Mouse (Mus musculus) hindbrain, postnatal 0 days (tissue): ENCODE data around the gene Tbc1d30. TPM values are rescaled to one million over a fixed set of nuclear protein-coding genes. Genes with fewer than 3 reads are reported as not detected.
A peak's percentile ranks its signal among the peaks of the same experiment; 100 is the strongest.

Experiments
- ATAC-seq: fragments of 200-750 bp; cut with Nextera tagmentation; 2 replicates; pipeline ENCODE4 v1.8.0; 2017; ENCODE audit warnings: mild to moderate bottlenecking, moderate TSS enrichment, moderate library complexity
- DNase-seq: peaks from one replicate; pipeline ENCODE4 v3.0.0-alpha.2; 2015; ENCODE audit warnings: low spot score
- H3K27ac ChIP-seq: fragments of 300-500 bp; sonication (generic); 2 replicates; pipeline ENCODE4 v1.5.1; 2014; ENCODE audit warnings: mild to moderate bottlenecking
- H3K27me3 ChIP-seq: fragments of 300-500 bp; sonication (generic); 2 replicates; pipeline ENCODE4 v1.6.1; 2014; ENCODE audit warnings: low read length, mixed read lengths; ENCODE audit not compliant: insufficient read depth
- H3K36me3 ChIP-seq: fragments of 300-500 bp; sonication (generic); 2 replicates; pipeline ENCODE4 v1.6.1; 2014; ENCODE audit warnings: low read length, mixed read lengths; ENCODE audit not compliant: insufficient read depth
- H3K4me1 ChIP-seq: fragments of 300-500 bp; sonication (generic); 2 replicates; pipeline ENCODE4 v1.6.1; 2014; ENCODE audit warnings: antibody characterized with exemption, low read length, mixed read lengths; ENCODE audit not compliant: insufficient read depth
- H3K4me2 ChIP-seq: fragments of 300-500 bp; sonication (generic); 2 replicates; pipeline ENCODE4 v1.6.1; 2014; ENCODE audit warnings: low read depth, mild to moderate bottlenecking, low read length, moderate library complexity, mixed read lengths
- H3K4me3 ChIP-seq: fragments of 300-500 bp; sonication (generic); 2 replicates; pipeline ENCODE4 v1.5.1; 2014; ENCODE audit warnings: low read length
- H3K9ac ChIP-seq: fragments of 300-500 bp; sonication (generic); replicated peaks from 2 replicates; pipeline ENCODE4 v1.6.1; 2014; ENCODE audit warnings: mild to moderate bottlenecking, low read length, moderate library complexity, mixed read lengths
- H3K9me3 ChIP-seq: fragments of 300-500 bp; sonication (generic); 2 replicates; pipeline ENCODE4 v1.6.1; 2016; ENCODE audit warnings: low read length, mixed read lengths
- CTCF ChIP-seq: IDR thresholded peaks from 2 replicates; pipeline ENCODE4 v1.5.1; 2016; ENCODE audit warnings: antibody characterized with exemption, control low read depth, low read depth
- WGBS: fragments of 180-500 bp; shearing (Covaris S2); extraction: QIAGEN DNeasy Blood & Tissue Kit; methylation state at CpG from one replicate; pipeline ENCODE4 v1.1.7; 2014; 5-methylcytosine and 5-hydroxymethylcytosine counted together
- polyA plus RNA-seq: library from polyadenylated mRNA; unstranded; fragments of >200 nt; fragmentation: Nextera tagmentation; extraction: Ambion mirVana; gene quantifications from 2 replicates; pipeline ENCODE4 v1.2.1, GENCODE M21; 2015
- total RNA-seq: library from RNA; depleted of rRNA; stranded (reverse); fragments of >200 nt; gene quantifications from 2 replicates; pipeline ENCODE4 v1.2.3, GENCODE M21; 2014

Tbc1d30 gene
- total and polyA plus RNA-seq, 2 experiments from 2014 or later, result 10.4 to 47.5 TPM

DNA sequence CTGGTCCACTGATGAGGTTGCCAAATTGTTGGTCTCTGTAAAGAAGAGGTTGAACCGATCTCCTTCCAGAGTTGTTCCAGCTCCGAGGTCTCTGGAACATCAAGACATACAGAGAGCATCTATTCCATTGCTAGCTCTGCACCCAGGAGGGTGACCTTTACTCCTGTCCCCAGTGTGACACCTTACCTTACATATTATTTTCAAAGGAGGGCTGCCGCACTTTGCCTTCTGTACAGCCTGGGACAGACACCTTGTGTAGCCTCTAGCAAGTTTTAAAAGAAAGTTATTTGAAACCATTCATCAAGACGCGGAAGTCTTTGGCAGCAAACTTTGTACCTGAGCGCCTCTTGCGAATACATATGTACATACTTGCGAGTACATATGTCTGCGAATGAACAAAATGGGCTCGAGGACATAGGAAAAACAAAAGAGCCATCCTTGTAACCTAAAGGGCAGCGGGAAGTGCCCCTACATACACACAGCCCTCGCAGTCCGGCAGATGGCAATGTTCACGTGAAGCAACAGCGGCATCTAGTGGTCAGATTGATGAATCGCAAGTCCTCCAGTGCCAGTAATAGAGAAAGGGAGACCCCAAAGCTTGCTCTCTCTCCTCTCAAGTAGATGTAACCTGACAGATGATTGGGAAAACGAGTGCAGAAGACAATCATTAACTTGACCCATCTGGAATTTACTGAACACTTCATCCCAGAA is 94.8 kb downstream of the Tbc1d30 start:
- H3K4me3 ChIP-seq, result no peak overlapping the region
- 25% methylated on average over 17 of the region's 17 CpGs for WGBS
- no peaks in the 10 kb centered on the region for H3K27me3 ChIP-seq
- H3K9me3 ChIP-seq, result no peaks in the 10 kb centered on the region
- no peaks in the 10 kb centered on the region for H3K36me3 ChIP-seq
- no peaks in the 10 kb centered on the region for H3K4me1 ChIP-seq
- H3K9ac ChIP-seq, result no peak overlapping the region
- no peak overlapping the region for H3K27ac ChIP-seq
- H3K4me2 ChIP-seq, result no peak overlapping the region
- peak; percentile 100 for TF ChIP-seq CTCF
- DNase-seq, result peak; percentile 82
- ATAC-seq, result peak; percentile 68

DNA sequence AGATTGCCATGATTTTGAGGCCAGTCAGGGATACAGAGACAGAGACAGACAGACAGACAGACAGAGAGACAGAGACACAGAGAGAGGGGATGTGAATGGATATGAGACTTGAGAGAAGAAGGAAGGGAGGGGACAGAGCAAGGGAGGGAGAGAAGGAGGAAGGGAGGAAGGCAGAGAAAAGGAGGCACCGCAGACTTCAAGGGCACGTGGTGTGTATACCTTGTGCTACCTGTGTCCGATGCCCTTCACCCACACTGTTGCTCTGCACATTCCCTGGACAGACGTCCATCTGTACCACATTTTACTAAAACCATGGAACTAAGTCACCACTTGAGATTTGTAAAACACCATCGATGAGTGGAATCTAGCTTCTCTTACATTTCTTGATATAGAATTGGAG is 95.6 kb downstream of the Tbc1d30 start:
- no peak for TF ChIP-seq CTCF

DNA sequence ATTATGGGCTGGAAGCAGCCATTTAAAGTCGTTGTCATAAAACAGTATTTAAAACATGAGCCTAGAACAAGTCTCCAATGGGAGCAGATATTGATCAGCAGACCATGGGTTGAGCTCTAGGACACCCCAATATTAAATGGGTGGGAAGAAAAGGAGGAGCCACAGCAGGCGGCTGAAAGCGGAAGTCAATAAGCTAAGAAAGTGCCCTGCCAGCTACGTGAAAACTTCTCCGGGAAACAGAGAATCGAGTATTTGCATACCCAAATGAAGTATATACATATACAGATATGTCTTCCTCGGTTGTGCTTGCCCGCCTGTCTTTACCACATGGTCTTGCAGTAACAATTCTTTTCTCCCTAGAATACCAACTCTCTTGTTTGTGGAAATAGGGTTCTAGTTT is 96.7 kb downstream of the Tbc1d30 start:
- no peak for TF ChIP-seq CTCF
- no peak overlapping the region for H3K4me3 ChIP-seq
- ATAC-seq, result no peak
- H3K4me2 ChIP-seq, result no peak overlapping the region
- no peaks in the 10 kb centered on the region for H3K9me3 ChIP-seq
- H3K27me3 ChIP-seq, result no peaks in the 10 kb centered on the region
- H3K4me1 ChIP-seq, result no peaks in the 10 kb centered on the region
- no peak overlapping the region for H3K27ac ChIP-seq
- no peak overlapping the region for H3K9ac ChIP-seq
- 89% methylated on average over 8 of the region's 8 CpGs for WGBS
- no peaks in the 10 kb centered on the region for H3K36me3 ChIP-seq
- DNase-seq, result no peak

More for the DNA sequence above, 95.6 kb downstream of the Tbc1d30 start:
- Histone ChIP-seq H3K27ac (no peak overlapping the region), H3K9me3 (no peaks in the 10 kb centered on the region), H3K4me3 (no peak overlapping the region), H3K4me2 (no peak overlapping the region), H3K9ac (no peak overlapping the region), H3K27me3 (no peaks in the 10 kb centered on the region), H3K4me1 (no peaks in the 10 kb centered on the region), H3K36me3 (no peaks in the 10 kb centered on the region)
- 90% methylated on average over 5 of the region's 5 CpGs for WGBS
- ATAC-seq (no peak), DNase-seq (no peak)

DNA sequence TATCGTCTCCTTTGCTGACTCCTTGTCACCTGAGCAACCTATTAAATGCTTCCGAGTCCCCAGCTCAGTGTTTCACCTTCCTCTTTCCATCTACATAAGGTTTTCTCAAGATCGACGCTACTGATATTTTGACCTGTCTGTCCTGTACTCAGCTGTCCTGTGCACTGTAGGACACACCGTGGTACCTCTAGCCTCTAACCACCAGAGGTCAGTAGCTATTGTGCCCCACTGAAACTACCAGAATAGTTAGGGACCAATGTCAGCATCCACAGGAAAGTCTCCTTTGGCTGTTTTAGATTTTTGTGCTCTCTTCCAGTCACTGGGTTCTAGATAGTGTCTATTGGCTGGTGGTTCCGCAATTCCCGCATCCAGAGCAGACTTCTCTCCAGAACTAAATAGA is 98.3 kb downstream of the Tbc1d30 start:
- DNase-seq (no peak), ATAC-seq (no peak)
- H3K36me3 ChIP-seq, result no peaks in the 10 kb centered on the region
- WGBS, result 73% methylated on average over 7 of the region's 7 CpGs
- H3K27ac ChIP-seq, result no peak overlapping the region
- no peak overlapping the region for H3K4me2 ChIP-seq
- no peak overlapping the region for H3K4me3 ChIP-seq
- no peak overlapping the region for H3K9ac ChIP-seq
- no peaks in the 10 kb centered on the region for H3K27me3 ChIP-seq
- H3K4me1 ChIP-seq, result no peaks in the 10 kb centered on the region
- H3K9me3 ChIP-seq, result 0 out of 2 replicates have a peak, but pooled peaks cover under 1% of the 10 kb centered on the region
- peak; percentile 66 for TF ChIP-seq CTCF

DNA sequence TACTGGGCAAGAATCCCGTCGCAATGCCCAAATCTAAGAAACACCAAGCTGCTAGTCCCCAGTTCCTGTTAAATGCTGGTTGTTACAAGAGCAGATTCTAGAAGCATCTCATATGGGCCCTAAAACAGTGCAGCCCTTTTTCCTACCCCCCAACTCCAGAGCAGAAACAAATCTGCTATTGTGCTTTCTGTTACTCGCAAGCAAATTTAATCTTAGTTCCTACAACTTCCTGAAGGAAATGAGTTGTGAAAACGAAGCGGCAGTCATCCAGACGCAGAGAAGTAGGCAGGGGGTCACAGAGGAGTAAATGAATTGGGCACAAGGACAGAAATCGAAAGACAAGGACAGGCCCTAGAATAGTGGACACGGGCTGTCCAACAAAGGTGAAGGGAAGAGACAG is 99.9 kb downstream of the Tbc1d30 start:
- no peak overlapping the region for H3K4me2 ChIP-seq
- H3K9ac ChIP-seq, result no peak overlapping the region
- no peaks in the 10 kb centered on the region for H3K36me3 ChIP-seq
- H3K27me3 ChIP-seq, result no peaks in the 10 kb centered on the region
- H3K9me3 ChIP-seq, result 0 out of 2 replicates have a peak, but pooled peaks cover 2% of the 10 kb centered on the region
- DNase-seq (no peak), ATAC-seq (no peak)
- TF ChIP-seq CTCF, result no peak
- no peak overlapping the region for H3K4me3 ChIP-seq
- H3K27ac ChIP-seq, result no peak overlapping the region
- 60% methylated on average over 8 of the region's 8 CpGs for WGBS
- H3K4me1 ChIP-seq, result no peaks in the 10 kb centered on the region

DNA sequence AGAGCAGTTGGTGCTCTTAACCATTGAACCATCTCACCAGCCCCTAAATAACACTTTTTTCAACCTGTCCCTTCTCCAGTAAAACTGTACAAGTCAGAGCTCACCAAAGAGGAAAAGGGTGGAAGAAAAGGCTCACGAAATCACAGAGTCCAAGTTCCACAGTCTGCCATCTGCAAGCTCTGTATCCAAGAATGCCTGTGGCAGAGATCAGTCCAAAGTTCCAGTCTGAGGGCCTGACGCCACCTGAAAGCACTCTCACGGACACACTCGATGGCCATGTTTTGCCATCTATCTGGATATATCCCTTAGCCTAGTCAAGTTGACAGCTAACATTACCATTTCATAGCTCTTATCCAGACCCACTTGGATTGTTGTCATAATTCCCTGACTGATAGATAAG is 101.3 kb downstream of the Tbc1d30 start:
- no peak for TF ChIP-seq CTCF
- no peak overlapping the region for H3K9ac ChIP-seq
- H3K4me3 ChIP-seq, result no peak overlapping the region
- no peaks in the 10 kb centered on the region for H3K27me3 ChIP-seq
- H3K4me2 ChIP-seq, result no peak overlapping the region
- DNase-seq, result no peak
- H3K27ac ChIP-seq, result no peak overlapping the region
- 0 out of 2 replicates have a peak, but pooled peaks cover 2% of the 10 kb centered on the region for H3K9me3 ChIP-seq
- no peak for ATAC-seq
- 96% methylated on average over 4 of the region's 4 CpGs for WGBS
- no peaks in the 10 kb centered on the region for H3K36me3 ChIP-seq
- H3K4me1 ChIP-seq, result no peaks in the 10 kb centered on the region

DNA sequence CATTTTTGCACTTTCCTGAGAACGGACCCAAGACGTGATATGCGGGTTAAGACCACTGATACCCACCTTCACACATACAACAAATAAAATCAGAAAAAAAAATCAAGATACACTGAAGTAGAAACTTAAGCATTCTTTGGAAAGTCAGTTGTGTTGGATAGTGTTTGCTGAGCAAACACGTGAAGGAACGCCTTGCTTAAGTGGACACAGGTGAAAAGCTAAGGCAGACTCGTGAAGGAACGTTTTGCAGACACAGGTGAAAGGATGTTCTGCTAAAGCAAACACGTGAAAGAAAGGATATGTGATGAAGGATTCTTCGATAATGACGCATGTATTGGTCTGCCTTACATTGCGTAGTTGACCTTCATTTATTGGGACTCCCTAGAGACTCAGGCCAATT is 103.5 kb downstream of the Tbc1d30 start:
- 95% methylated on average over 11 of the region's 11 CpGs for WGBS
- Histone ChIP-seq H3K4me3 (no peak overlapping the region), H3K9me3 (0 out of 2 replicates have a peak, but pooled peaks cover 2% of the 10 kb centered on the region), H3K9ac (no peak overlapping the region), H3K36me3 (no peaks in the 10 kb centered on the region), H3K27ac (no peak overlapping the region), H3K4me2 (no peak overlapping the region), H3K4me1 (no peaks in the 10 kb centered on the region), H3K27me3 (no peaks in the 10 kb centered on the region)
- TF ChIP-seq CTCF, result no peak
- no peak for ATAC-seq
- no peak for DNase-seq
